Mouse (Mus musculus) G1E (cell line): ENCODE results near the gene Nol6. TPM values are rescaled to one million over a fixed set of nuclear protein-coding genes. Genes with fewer than 3 reads are reported as not detected.
A peak's percentile ranks its signal among the peaks of the same experiment; 100 is the strongest.

Experiments
- ATAC-seq: 2 replicates; pipeline ENCODE4 v1.8.0; 2016; ENCODE audit warnings: mild to moderate bottlenecking; ENCODE audit not compliant: insufficient number of reproducible peaks, poor library complexity, low FRiP score, severe bottlenecking; ENCODE audit errors: extremely low read depth
- DNase-seq: peaks from one replicate; pipeline ENCODE4 v3.0.0; 2012; ENCODE audit warnings: low spot score
- H3K27me3 ChIP-seq: 2 replicates; pipeline ENCODE4 v1.6.1; 2012; ENCODE audit warnings: mild to moderate bottlenecking, low read length, inconsistent platforms; ENCODE audit not compliant: insufficient read depth
- H3K36me3 ChIP-seq: replicated peaks from 2 replicates; pipeline ENCODE3; 2012; ENCODE audit warnings: mild to moderate bottlenecking, inconsistent platforms
- H3K4me1 ChIP-seq: 2 replicates; pipeline ENCODE4 v1.6.1; 2012; ENCODE audit warnings: low read depth, low read length, inconsistent platforms, mixed read lengths; ENCODE audit not compliant: insufficient read depth
- H3K4me3 ChIP-seq: 2 replicates; pipeline ENCODE4 v1.5.1; 2012; ENCODE audit warnings: low read depth, mild to moderate bottlenecking, inconsistent platforms, low read length, moderate library complexity, mixed read lengths
- H3K9me3 ChIP-seq: replicated peaks from 2 replicates; pipeline ENCODE4 v1.6.1; 2012; ENCODE audit warnings: inconsistent platforms
- CTCF ChIP-seq: IDR thresholded peaks from 2 replicates; pipeline ENCODE4 v1.5.1; 2012; ENCODE audit warnings: low read depth, low read length, inconsistent platforms, mixed read lengths
- GATA1 ChIP-seq: IDR thresholded peaks from 2 replicates; pipeline ENCODE4 v1.6.1; 2012; ENCODE audit warnings: borderline replicate concordance, low read length, inconsistent platforms, mixed read lengths
- GATA2 ChIP-seq: IDR thresholded peaks from 2 replicates; pipeline ENCODE4 v1.6.1; 2012; ENCODE audit warnings: low read depth, low read length, inconsistent platforms, borderline replicate concordance
- POLR2AphosphoS5 ChIP-seq: IDR thresholded peaks from 2 replicates; pipeline ENCODE4 v1.6.1; 2012; ENCODE audit warnings: low read depth, low read length, inconsistent platforms; ENCODE audit not compliant: insufficient replicate concordance
- TAL1 ChIP-seq: conservative IDR thresholded peaks from 2 replicates; pipeline ENCODE4 v1.6.1; 2012; ENCODE audit warnings: low read depth, low read length, inconsistent platforms, mixed read lengths
- polyA plus RNA-seq: library from polyadenylated mRNA; stranded (reverse); fragments of >175 nt; gene quantifications from 2 replicates; pipeline ENCODE4 v1.2.3, GENCODE M21; 2012
- total RNA-seq, 2 experiments: library from RNA; stranded (forward) in 1 of 2; stranded (reverse) in 1 of 2; fragments of 200-1000 nt in 1 of 2; fragments of >200 nt in 1 of 2; fragmentation: Nextera tagmentation in 1 of 2; gene quantifications; 2 replicates each; pipeline ENCODE4 v1.2.3; 2014 to 2017

Gene Nol6
- total and polyA plus RNA-seq, 3 experiments = 15.9 to 82.3 (median 28.5) TPM

DNA sequence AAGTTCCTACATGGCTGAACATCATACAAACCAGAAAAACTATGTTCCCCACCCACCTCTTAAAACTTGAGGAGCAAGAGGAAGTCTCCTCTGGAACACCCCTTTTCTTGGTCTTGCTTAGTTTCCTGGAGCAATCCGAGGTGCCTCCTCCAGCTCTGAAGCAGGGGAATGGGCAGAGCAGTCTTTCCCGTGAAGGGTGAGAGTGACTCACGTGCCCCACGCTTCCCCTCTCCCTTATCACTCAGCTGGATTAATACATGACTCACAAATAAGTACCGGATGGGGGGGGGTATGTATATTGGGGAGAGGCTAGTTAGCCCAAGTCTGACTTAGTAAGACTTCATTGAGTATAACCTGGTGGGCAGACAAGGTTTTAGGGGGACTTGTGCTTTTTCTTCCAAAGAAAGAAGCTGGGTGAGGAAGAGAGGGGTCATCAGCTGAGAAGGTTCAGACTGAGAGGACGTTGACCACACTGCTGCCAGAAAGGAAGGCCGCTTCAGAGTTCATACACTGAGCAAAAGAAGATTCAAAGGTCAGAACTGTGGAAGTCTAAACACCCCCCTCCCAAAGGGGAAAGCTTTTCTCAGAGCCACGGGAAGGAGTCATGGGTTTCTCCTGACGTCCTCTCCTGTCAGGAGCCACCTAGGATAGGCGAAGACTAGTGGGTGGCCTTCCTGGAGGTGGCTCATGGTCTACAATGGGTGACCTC is 15.4 kb downstream of the Nol6 start:
- Histone ChIP-seq H3K9me3 (no peaks in the 10 kb centered on the region), H3K4me1 (peaks cover 8% of the 10 kb centered on the region), H3K36me3 (peaks cover 14% of the 10 kb centered on the region), H3K27me3 (peaks cover 7% of the 10 kb centered on the region; the same call in 1 of the 2 replicates), H3K4me3 (no peak overlapping the region)
- ATAC-seq (no peak), DNase-seq (no peak)
- TF ChIP-seq CTCF = no peak

DNA sequence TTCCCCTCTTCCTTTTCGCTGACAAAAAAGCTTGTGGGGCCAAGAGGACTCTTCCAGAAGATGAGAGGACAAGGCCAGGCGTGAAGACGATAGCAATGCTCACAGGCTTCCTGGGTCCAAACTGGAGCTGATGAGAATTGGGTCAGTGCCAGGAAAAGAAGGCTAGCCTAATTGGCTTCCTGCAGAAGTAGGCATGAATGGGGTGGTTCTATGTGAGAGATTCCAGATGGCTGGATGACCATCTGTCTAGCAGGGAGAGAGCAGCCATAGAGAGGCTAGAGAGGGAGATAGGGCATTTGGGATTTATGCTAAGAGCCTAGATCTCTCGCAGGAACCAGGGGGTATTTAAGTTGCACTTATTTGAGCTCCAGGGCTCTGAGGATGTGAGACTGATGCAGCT is 16.8 kb downstream of the Nol6 start:
- DNase-seq = no peak
- H3K9me3 ChIP-seq = no peaks in the 10 kb centered on the region
- H3K36me3 ChIP-seq = peaks cover 8% of the 10 kb centered on the region
- no peak for ATAC-seq
- TF ChIP-seq POLR2AphosphoS5 (no peak), CTCF (no peak), GATA2 (no peak), GATA1 (no peak), TAL1 (no peak)
- H3K4me3 ChIP-seq = no peak overlapping the region
- peaks cover 16% of the 10 kb centered on the region for H3K27me3 ChIP-seq
- H3K4me1 ChIP-seq = peaks cover 8% of the 10 kb centered on the region

DNA sequence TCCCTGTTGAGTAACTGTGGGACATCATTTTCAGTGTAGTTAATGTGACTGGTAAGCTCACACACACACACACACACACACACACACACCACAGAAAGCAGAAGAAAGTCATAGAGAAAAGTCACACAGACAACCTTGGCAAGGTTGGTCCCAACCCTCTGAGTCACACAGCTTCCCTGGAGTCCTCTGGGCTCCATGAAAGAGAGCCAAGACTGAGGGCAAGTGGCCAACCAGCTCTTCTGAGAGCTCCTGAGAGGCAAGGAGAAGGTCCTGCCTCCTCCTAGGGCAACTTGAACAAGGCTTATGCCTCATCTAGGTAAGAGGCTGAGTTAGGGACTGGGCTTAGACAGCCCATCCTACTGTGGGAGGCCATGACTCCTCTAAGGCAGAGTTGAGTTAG is 21.4 kb downstream of the Nol6 start:
- ATAC-seq (no peak), DNase-seq (no peak)
- H3K27me3 ChIP-seq = peaks cover 29% of the 10 kb centered on the region
- H3K36me3 ChIP-seq = no peaks in the 10 kb centered on the region
- H3K4me3 ChIP-seq = no peak overlapping the region
- TF ChIP-seq TAL1 = no peak
- no peak for TF ChIP-seq GATA2
- no peak for TF ChIP-seq GATA1
- TF ChIP-seq CTCF = no peak
- TF ChIP-seq POLR2AphosphoS5 = no peak
- peaks cover 12% of the 10 kb centered on the region for H3K4me1 ChIP-seq
- no peaks in the 10 kb centered on the region for H3K9me3 ChIP-seq

DNA sequence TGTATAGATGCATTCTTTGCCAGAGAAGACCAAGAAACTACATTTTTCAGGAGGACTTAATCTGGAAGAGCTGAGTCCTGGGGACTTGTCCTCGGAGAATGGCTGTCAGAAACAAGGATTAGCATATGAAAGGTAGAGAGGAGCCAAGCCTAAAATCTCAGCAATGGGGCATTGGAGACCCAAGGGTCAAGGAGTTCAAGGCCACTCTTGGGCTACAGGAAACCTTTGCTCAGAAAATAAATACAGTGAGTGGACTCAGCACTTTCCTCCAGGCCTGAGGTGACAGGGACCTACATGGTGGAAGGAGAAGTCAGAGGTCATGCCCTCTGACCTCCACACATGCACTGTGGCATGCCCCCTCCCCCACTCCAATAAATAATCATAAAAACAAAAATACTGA is 23.3 kb downstream of the Nol6 start:
- Histone ChIP-seq H3K36me3 (no peaks in the 10 kb centered on the region), H3K4me3 (no peak overlapping the region), H3K27me3 (peaks cover 24% of the 10 kb centered on the region), H3K4me1 (peaks cover 31% of the 10 kb centered on the region), H3K9me3 (no peaks in the 10 kb centered on the region)
- DNase-seq = no peak
- no peak for ATAC-seq
- TF ChIP-seq GATA2 = no peak
- no peak for TF ChIP-seq CTCF
- no peak for TF ChIP-seq GATA1
- TF ChIP-seq POLR2AphosphoS5 = no peak
- TF ChIP-seq TAL1 = no peak

DNA sequence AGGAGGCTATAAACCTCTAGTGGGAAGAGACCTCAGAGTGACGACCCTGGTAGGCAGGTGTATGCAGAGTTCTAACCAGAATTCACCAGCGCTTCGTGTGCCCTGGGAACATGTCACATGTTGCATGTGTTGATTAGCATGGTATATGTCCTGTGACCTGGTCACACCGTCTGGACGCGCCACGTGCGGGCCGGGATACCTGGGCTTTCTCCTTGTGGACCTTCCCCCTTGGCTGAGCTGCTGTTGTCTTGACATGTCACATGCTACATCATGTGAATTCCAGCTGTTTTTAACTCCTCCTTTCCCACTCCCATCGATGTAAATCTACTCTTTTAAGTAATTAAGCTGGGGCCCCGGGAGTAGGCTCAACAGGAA is 25.7 kb downstream of the Nol6 start:
- peaks cover 44% of the 10 kb centered on the region for H3K4me1 ChIP-seq
- H3K9me3 ChIP-seq = no peaks in the 10 kb centered on the region
- no peak for DNase-seq
- no peak for ATAC-seq
- peaks cover 13% of the 10 kb centered on the region for H3K36me3 ChIP-seq
- TF ChIP-seq TAL1 = no peak
- no peak for TF ChIP-seq GATA1
- TF ChIP-seq CTCF = no peak
- no peak for TF ChIP-seq POLR2AphosphoS5
- no peak for TF ChIP-seq GATA2
- peak overlapping the region; percentile 72; the same call in 1 of the 2 replicates for H3K4me3 ChIP-seq
- H3K27me3 ChIP-seq = peaks cover 24% of the 10 kb centered on the region

DNA sequence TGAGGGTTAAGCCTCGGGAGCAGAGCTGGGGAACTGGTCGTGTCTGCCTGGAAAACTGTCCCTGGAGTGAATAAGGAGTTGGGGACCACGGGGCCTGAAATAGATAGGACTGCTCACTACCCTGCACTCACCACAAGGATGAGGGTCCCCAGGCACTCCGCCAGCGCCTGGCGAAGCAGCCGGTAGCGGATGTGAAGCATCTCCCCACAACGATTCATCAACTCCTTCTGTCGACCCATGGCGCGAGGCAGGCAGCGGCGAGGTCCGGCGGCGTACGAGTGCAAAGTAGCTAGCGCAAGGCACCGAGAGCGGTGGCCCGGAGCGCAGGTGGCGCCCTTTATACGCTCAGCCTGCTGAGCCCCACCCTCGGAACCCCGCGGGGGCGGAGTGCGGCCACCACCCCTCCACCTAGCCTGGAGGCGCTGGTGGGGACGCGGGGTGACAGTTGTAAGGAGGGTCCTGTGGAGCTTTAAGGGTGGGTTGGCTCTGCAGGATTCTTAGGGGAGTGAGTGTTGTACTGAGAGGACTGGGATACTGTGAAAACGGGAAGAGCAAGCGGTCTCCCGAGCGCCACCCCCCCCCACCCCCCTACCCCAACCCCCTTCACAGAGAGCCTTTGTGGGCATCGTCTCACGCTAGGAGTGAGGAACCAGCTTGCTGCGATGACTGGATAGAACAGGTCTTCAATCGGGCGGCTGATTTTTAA is 26.2 kb downstream of the Nol6 start, which contains the start of gene Aqp3:
Aqp3 (minus strand) TSS at position 313 of the 706 bp plus-strand sequence.
- Histone ChIP-seq H3K4me3 (peak within 1 kb of the TSS; percentile 72), H3K27me3 (peaks cover 21% of the 10 kb centered on the region), H3K9me3 (no peaks in the 10 kb centered on the region), H3K4me1 (peaks cover 46% of the 10 kb centered on the region), H3K36me3 (peaks cover 16% of the 10 kb centered on the region)
- peak; percentile 49 for DNase-seq
- TF ChIP-seq TAL1 (no peak), GATA1 (no peak), CTCF (no peak), POLR2AphosphoS5 (no peak), GATA2 (no peak)
- 0 out of 2 replicates have a peak, but pooled peaks have one; percentile 28 for ATAC-seq
